Mouse (Mus musculus) lung, embryonic 14.5 days (tissue): Measurements from ENCODE around the gene Numb. TPM values are rescaled to one million over a fixed set of nuclear protein-coding genes. Genes with fewer than 3 reads are reported as not detected.

ENCODE experiments used
- ATAC-seq: fragments of 200-750 bp; cut with Nextera tagmentation; 2 replicates; pipeline ENCODE4 v1.8.0; 2017; ENCODE audit warnings: mild to moderate bottlenecking, moderate TSS enrichment, moderate library complexity; ENCODE audit not compliant: insufficient read depth
- DNase-seq: peaks from one replicate; pipeline ENCODE4 v3.0.0-alpha.2; 2015
- H3K27ac ChIP-seq: fragments of 300-500 bp; sonication (generic); 2 replicates; pipeline ENCODE4 v1.5.1; 2014; ENCODE audit warnings: low read depth, mild to moderate bottlenecking, moderate library complexity
- H3K27me3 ChIP-seq: fragments of 300-500 bp; sonication (generic); 2 replicates; pipeline ENCODE4 v1.6.1; 2014; ENCODE audit warnings: low read length, control low read depth; ENCODE audit not compliant: insufficient read depth
- H3K36me3 ChIP-seq: fragments of 300-500 bp; sonication (generic); 2 replicates; pipeline ENCODE4 v1.6.1; 2014; ENCODE audit warnings: control low read depth; ENCODE audit not compliant: insufficient read depth
- H3K4me1 ChIP-seq: fragments of 300-500 bp; sonication (generic); 2 replicates; pipeline ENCODE4 v1.6.1; 2014; ENCODE audit warnings: antibody characterized with exemption, control low read depth; ENCODE audit not compliant: insufficient read depth
- H3K4me2 ChIP-seq: fragments of 300-500 bp; sonication (generic); 2 replicates; pipeline ENCODE4 v1.6.1; 2014; ENCODE audit warnings: mild to moderate bottlenecking
- H3K4me3 ChIP-seq: fragments of 300-500 bp; sonication (generic); 2 replicates; pipeline ENCODE4 v1.5.1; 2014; ENCODE audit warnings: low read depth, low read length
- H3K9ac ChIP-seq: fragments of 300-500 bp; sonication (generic); 2 replicates; pipeline ENCODE4 v1.6.1; 2014
- H3K9me3 ChIP-seq: fragments of 300-500 bp; sonication (generic); 2 replicates; pipeline ENCODE4 v1.6.1; 2016; ENCODE audit warnings: low read depth, low read length, control low read depth
- CTCF ChIP-seq: IDR thresholded peaks from 2 replicates; pipeline ENCODE4 v1.5.1; 2016; ENCODE audit warnings: antibody characterized with exemption, low read depth
- WGBS: fragments of 180-500 bp; shearing (Covaris S2); extraction: QIAGEN DNeasy Blood & Tissue Kit; methylation state at CpG from one replicate; pipeline ENCODE4 v1.1.7; 2014; 5-methylcytosine and 5-hydroxymethylcytosine counted together
- polyA plus RNA-seq: library from polyadenylated mRNA; unstranded; fragments of >200 nt; fragmentation: Nextera tagmentation; extraction: Ambion mirVana; gene quantifications from 2 replicates; pipeline ENCODE4 v1.2.1, GENCODE M21; 2014

Numb gene
- polyA plus RNA-seq, 1 experiment from 2014 or later, result 38.3 TPM

- no peak overlapping the region for H3K4me3 ChIP-seq
- H3K27me3 ChIP-seq, result no peaks in the 10 kb centered on the region
- H3K9me3 ChIP-seq, result no peaks in the 10 kb centered on the region
- 86% methylated on average over 10 of the region's 10 CpGs for WGBS
- DNase-seq (no peak), ATAC-seq (no peak)
- TF ChIP-seq CTCF, result no peak
- H3K27ac ChIP-seq, result no peak overlapping the region
- no peak overlapping the region for H3K9ac ChIP-seq
- no peak overlapping the region for H3K4me2 ChIP-seq
- no peaks in the 10 kb centered on the region for H3K36me3 ChIP-seq
- no peaks in the 10 kb centered on the region for H3K4me1 ChIP-seq
Measured at GRCm38 (mm10) chr12:83782669-83783068, 139.1 kb downstream of the Numb start.

GRCm38 (mm10) chr12:83781640-83782278 lies 140.0 kb downstream of the Numb start:
- Histone ChIP-seq H3K4me2 (no peak overlapping the region), H3K4me3 (no peak overlapping the region), H3K27me3 (no peaks in the 10 kb centered on the region), H3K4me1 (no peaks in the 10 kb centered on the region), H3K27ac (no peak overlapping the region), H3K9ac (no peak overlapping the region), H3K36me3 (no peaks in the 10 kb centered on the region), H3K9me3 (no peaks in the 10 kb centered on the region)
- ATAC-seq (no peak), DNase-seq (no peak)
- no peak for TF ChIP-seq CTCF
- WGBS, result 70% methylated on average over 23 of the region's 23 CpGs

DNA sequence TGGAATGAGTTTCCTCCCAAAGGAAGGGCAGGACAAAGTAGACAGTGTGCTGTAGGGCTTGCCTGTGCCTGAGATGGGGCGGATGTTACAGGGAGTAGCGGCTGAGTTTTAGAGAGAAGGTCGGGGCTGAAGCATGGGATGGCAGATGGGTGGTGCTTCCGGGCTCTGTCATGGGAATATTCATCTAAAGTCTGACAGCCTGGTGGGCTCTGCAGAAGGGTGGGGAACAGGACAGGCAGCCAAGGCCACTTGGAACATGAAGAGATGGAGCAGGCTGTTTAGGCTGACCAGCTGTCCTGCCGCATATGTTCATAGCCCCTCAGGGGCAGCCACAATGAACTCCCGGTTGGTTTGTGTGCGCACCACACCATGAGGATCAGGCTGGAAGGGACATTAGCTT lies 140.5 kb downstream of the Numb start:
- no peak for TF ChIP-seq CTCF
- Histone ChIP-seq H3K9me3 (no peaks in the 10 kb centered on the region), H3K9ac (no peak overlapping the region), H3K27ac (no peak overlapping the region), H3K4me2 (no peak overlapping the region), H3K4me3 (no peak overlapping the region), H3K4me1 (no peaks in the 10 kb centered on the region), H3K27me3 (no peaks in the 10 kb centered on the region), H3K36me3 (no peaks in the 10 kb centered on the region)
- ATAC-seq (no peak), DNase-seq (no peak)
- WGBS, result 58% methylated on average over 7 of the region's 7 CpGs

- H3K9ac ChIP-seq, result no peak overlapping the region
- no peak overlapping the region for H3K27ac ChIP-seq
- WGBS, result 84% methylated on average over 3 of the region's 3 CpGs
- no peaks in the 10 kb centered on the region for H3K4me1 ChIP-seq
- H3K36me3 ChIP-seq, result no peaks in the 10 kb centered on the region
- H3K4me3 ChIP-seq, result no peak overlapping the region
- H3K9me3 ChIP-seq, result no peaks in the 10 kb centered on the region
- H3K27me3 ChIP-seq, result no peaks in the 10 kb centered on the region
- H3K4me2 ChIP-seq, result no peak overlapping the region
- TF ChIP-seq CTCF, result no peak
- DNase-seq (no peak), ATAC-seq (no peak)
Measured at GRCm38 (mm10) chr12:83780181-83780580, 141.6 kb downstream of the Numb start.

GRCm38 (mm10) chr12:83776766-83777165 lies 145.0 kb downstream of the Numb start:
- 85% methylated on average over 7 of the region's 7 CpGs for WGBS
- no peak for ATAC-seq

DNA sequence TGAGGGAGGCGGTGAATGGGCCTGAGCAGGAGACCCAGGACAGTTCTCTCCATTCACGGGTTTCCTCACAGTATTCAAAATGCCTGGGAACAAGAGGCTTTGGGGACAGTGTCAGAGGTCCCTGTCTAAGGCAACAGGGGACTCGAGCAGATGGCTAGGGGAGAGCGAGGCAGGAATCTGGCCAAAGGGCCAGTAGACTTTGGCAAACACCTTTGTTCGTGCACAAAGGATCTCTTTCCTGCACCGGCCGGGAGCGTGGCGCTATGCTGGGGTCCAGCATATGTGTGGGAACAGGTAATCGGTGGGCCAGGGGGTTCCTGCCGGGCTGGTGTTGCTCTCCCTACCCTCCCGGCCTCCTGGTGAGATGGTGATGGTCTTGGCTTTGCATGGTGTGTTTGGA lies 146.1 kb downstream of the Numb start:
- TF ChIP-seq CTCF, result no peak
- Histone ChIP-seq H3K9ac (no peak overlapping the region), H3K4me3 (no peak overlapping the region), H3K36me3 (no peaks in the 10 kb centered on the region), H3K9me3 (no peaks in the 10 kb centered on the region), H3K4me1 (peaks cover 1% of the 10 kb centered on the region), H3K27me3 (no peaks in the 10 kb centered on the region), H3K27ac (no peak overlapping the region), H3K4me2 (no peak overlapping the region)
- WGBS, result 73% methylated on average over 12 of the region's 12 CpGs
- DNase-seq, result no peak
- ATAC-seq, result no peak

More at GRCm38 (mm10) chr12:83776766-83777165, 145.0 kb downstream of the Numb start:
- TF ChIP-seq CTCF, result no peak
- H3K4me3 ChIP-seq, result no peak overlapping the region
- H3K36me3 ChIP-seq, result no peaks in the 10 kb centered on the region
- no peaks in the 10 kb centered on the region for H3K27me3 ChIP-seq
- no peak overlapping the region for H3K4me2 ChIP-seq
- no peak overlapping the region for H3K9ac ChIP-seq
- DNase-seq, result no peak
- H3K9me3 ChIP-seq, result no peaks in the 10 kb centered on the region
- H3K27ac ChIP-seq, result no peak overlapping the region
- H3K4me1 ChIP-seq, result no peaks in the 10 kb centered on the region

- DNase-seq, result peak; percentile 94
- Histone ChIP-seq H3K4me1 (peaks cover 14% of the 10 kb centered on the region), H3K27me3 (no peaks in the 10 kb centered on the region), H3K4me2 (peak overlapping the region; percentile 55), H3K9ac (no peak overlapping the region), H3K36me3 (no peaks in the 10 kb centered on the region), H3K9me3 (no peaks in the 10 kb centered on the region), H3K4me3 (peak overlapping the region; percentile 4; the same call in 1 of the 2 replicates), H3K27ac (no peak overlapping the region)
- TF ChIP-seq CTCF, result peak; percentile 89
- WGBS, result 5% methylated on average over 25 of the region's 25 CpGs
- peak; percentile 72 for ATAC-seq
Measured at GRCm38 (mm10) chr12:83770418-83771256, 151.1 kb downstream of the Numb start.
